Mouse (Mus musculus): Measurements from ENCODE around the gene Gucy2e. TPM values are rescaled to one million over a fixed set of nuclear protein-coding genes. Genes with fewer than 3 reads are reported as not detected.

Gene Gucy2e
- polyA plus RNA-seq, 1 experiment from 2014 or later: 0.04 TPM

GRCm38 (mm10) chr11:69200231-69200630 lies 36.6 kb downstream of the Gucy2e start:
- Histone ChIP-seq H3K4me2 (replicated peaks; ENCODE audit: low read depth) (no peak overlapping the region), H3K27me3 (ENCODE audit: control insufficient read depth, insufficient read depth, low read length) (no peaks in the 10 kb centered on the region), H3K4me3 (ENCODE audit: low read depth, low read length) (no peak overlapping the region), H3K4me1 (replicated peaks; ENCODE audit: control insufficient read depth, insufficient read depth) (no peaks in the 10 kb centered on the region), H3K9me3 (ENCODE audit: control insufficient read depth, low read length) (no peaks in the 10 kb centered on the region), H3K36me3 (ENCODE audit: control insufficient read depth, insufficient read depth, low read length) (no peaks in the 10 kb centered on the region), H3K27ac (replicated peaks) (no peak overlapping the region), H3K9ac (ENCODE audit: low read length) (no peak overlapping the region)
- ATAC-seq (ENCODE audit: low FRiP score, low TSS enrichment): no peak
- TF ChIP-seq EP300 (optimal IDR thresholded peaks at IDR 0.05) (no peak), CTCF (IDR thresholded peaks at IDR 0.05; ENCODE audit: low read depth) (no peak)
- WGBS: 57% methylated on average over 6 of the region's 6 CpGs
- no peak for DNase-seq (ENCODE audit: low spot score)

- Histone ChIP-seq H3K27ac (replicated peaks) (no peak overlapping the region), H3K4me2 (replicated peaks; ENCODE audit: low read depth) (no peak overlapping the region), H3K4me1 (replicated peaks; ENCODE audit: control insufficient read depth, insufficient read depth) (no peaks in the 10 kb centered on the region), H3K27me3 (ENCODE audit: control insufficient read depth, insufficient read depth, low read length) (no peaks in the 10 kb centered on the region), H3K9me3 (ENCODE audit: control insufficient read depth, low read length) (no peaks in the 10 kb centered on the region), H3K4me3 (ENCODE audit: low read depth, low read length) (no peak overlapping the region), H3K36me3 (ENCODE audit: control insufficient read depth, insufficient read depth, low read length) (no peaks in the 10 kb centered on the region), H3K9ac (ENCODE audit: low read length) (no peak overlapping the region)
- DNase-seq (ENCODE audit: low spot score): no peak
- TF ChIP-seq EP300 (optimal IDR thresholded peaks at IDR 0.05) (no peak), CTCF (IDR thresholded peaks at IDR 0.05; ENCODE audit: low read depth) (no peak)
- 95% methylated on average over 1 of the region's 1 CpGs for WGBS
- ATAC-seq (ENCODE audit: low FRiP score, low TSS enrichment): no peak
Measured at GRCm38 (mm10) chr11:69199251-69199650, 37.6 kb downstream of the Gucy2e start.

DNA sequence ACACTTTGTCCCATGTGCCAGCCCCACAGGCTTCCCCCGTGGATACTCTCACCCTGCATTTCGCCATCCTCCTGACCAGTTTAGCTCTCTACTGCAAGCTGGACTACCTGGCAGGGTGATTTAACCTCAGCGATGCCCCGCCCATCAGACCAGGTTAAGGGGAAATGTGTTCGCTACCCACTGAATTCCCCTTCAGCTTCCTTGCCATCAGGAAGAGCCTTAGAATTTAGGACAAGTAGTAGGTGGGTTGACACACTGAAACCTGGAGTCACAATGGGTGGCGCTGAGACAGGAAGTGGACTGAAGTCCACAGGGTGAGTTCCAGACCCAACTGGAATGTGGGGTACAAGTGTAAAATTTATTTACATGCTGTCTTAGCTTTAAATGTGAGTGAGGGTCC lies 39.1 kb downstream of the Gucy2e start, which contains the start of gene Alox8:
Alox8 (minus strand) TSS at position 101 of the 400 bp plus-strand sequence.
- no peak for TF ChIP-seq EP300 (optimal IDR thresholded peaks at IDR 0.05)
- no peak for TF ChIP-seq CTCF (IDR thresholded peaks at IDR 0.05; ENCODE audit: low read depth)
- no peaks in the 10 kb centered on the region for H3K4me1 ChIP-seq (replicated peaks; ENCODE audit: control insufficient read depth, insufficient read depth)
- no peak for DNase-seq (ENCODE audit: low spot score)
- no peak for ATAC-seq (ENCODE audit: low FRiP score, low TSS enrichment)
- peak within 1 kb of the TSS; percentile 53 for H3K4me2 ChIP-seq (replicated peaks; ENCODE audit: low read depth)
- H3K9me3 ChIP-seq (ENCODE audit: control insufficient read depth, low read length): no peaks in the 10 kb centered on the region
- H3K27me3 ChIP-seq (ENCODE audit: control insufficient read depth, insufficient read depth, low read length): no peaks in the 10 kb centered on the region
- H3K9ac ChIP-seq (ENCODE audit: low read length): no peak within 1 kb of the TSS
- peak within 1 kb of the TSS; percentile 27 for H3K4me3 ChIP-seq (ENCODE audit: low read depth, low read length)
- no peaks in the 10 kb centered on the region for H3K36me3 ChIP-seq (ENCODE audit: control insufficient read depth, insufficient read depth, low read length)
- 30% methylated on average over 6 of the region's 6 CpGs for WGBS
- no peak within 1 kb of the TSS for H3K27ac ChIP-seq (replicated peaks)

- ATAC-seq (ENCODE audit: low FRiP score, low TSS enrichment) (no peak), DNase-seq (ENCODE audit: low spot score) (no peak)
- no peaks in the 10 kb centered on the region for H3K4me1 ChIP-seq (replicated peaks; ENCODE audit: control insufficient read depth, insufficient read depth)
- no peak overlapping the region for H3K27ac ChIP-seq (replicated peaks)
- no peaks in the 10 kb centered on the region for H3K36me3 ChIP-seq (ENCODE audit: control insufficient read depth, insufficient read depth, low read length)
- H3K4me2 ChIP-seq (replicated peaks; ENCODE audit: low read depth): peak overlapping the region; percentile 53
- no peaks in the 10 kb centered on the region for H3K27me3 ChIP-seq (ENCODE audit: control insufficient read depth, insufficient read depth, low read length)
- H3K9me3 ChIP-seq (ENCODE audit: control insufficient read depth, low read length): no peaks in the 10 kb centered on the region
- no peak overlapping the region for H3K9ac ChIP-seq (ENCODE audit: low read length)
- 2% methylated on average over 14 of the region's 14 CpGs for WGBS
- peak overlapping the region; percentile 27 for H3K4me3 ChIP-seq (ENCODE audit: low read depth, low read length)
- no peak for TF ChIP-seq EP300 (optimal IDR thresholded peaks at IDR 0.05)
- TF ChIP-seq CTCF (IDR thresholded peaks at IDR 0.05; ENCODE audit: low read depth): no peak
Measured at GRCm38 (mm10) chr11:69197194-69197593, 39.6 kb downstream of the Gucy2e start.

GRCm38 (mm10) chr11:69196766-69197165 lies 40.1 kb downstream of the Gucy2e start:
- Histone ChIP-seq H3K4me1 (replicated peaks; ENCODE audit: control insufficient read depth, insufficient read depth) (no peaks in the 10 kb centered on the region), H3K36me3 (ENCODE audit: control insufficient read depth, insufficient read depth, low read length) (no peaks in the 10 kb centered on the region), H3K9ac (ENCODE audit: low read length) (no peak overlapping the region), H3K4me3 (ENCODE audit: low read depth, low read length) (peak overlapping the region; percentile 27; the same call in 1 of the 2 replicates), H3K27ac (replicated peaks) (no peak overlapping the region), H3K9me3 (ENCODE audit: control insufficient read depth, low read length) (no peaks in the 10 kb centered on the region), H3K4me2 (replicated peaks; ENCODE audit: low read depth) (peak overlapping the region; percentile 53; the same call in 1 of the 2 replicates), H3K27me3 (ENCODE audit: control insufficient read depth, insufficient read depth, low read length) (no peaks in the 10 kb centered on the region)
- ATAC-seq (ENCODE audit: low FRiP score, low TSS enrichment) (peak; percentile 15; the same call in 1 of the 2 replicates), DNase-seq (ENCODE audit: low spot score) (peak; percentile 33)
- TF ChIP-seq EP300 (optimal IDR thresholded peaks at IDR 0.05) (no peak), CTCF (IDR thresholded peaks at IDR 0.05; ENCODE audit: low read depth) (peak; percentile 57)
- 11% methylated on average over 5 of the region's 5 CpGs for WGBS

DNA sequence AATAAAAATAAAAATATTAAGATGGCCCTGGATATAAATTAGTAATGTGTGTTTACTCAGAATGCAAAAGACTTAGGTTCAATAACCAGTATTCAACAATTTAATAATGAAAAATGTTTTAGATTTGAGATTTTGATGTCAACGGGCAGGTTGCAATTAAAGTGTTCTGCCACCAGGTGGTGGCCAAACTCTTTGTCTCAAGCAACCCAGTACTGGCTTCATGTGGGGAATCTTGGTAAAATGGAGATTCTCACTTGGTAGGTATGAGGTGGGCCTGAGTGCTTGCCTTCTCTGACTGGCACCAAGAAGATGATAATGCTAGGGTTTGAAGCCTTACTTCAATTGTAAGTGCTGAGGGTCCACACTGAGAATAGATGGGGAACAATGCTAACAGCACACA lies 44.0 kb downstream of the Gucy2e start:
- ATAC-seq (ENCODE audit: low FRiP score, low TSS enrichment): no peak
- no peaks in the 10 kb centered on the region for H3K36me3 ChIP-seq (ENCODE audit: control insufficient read depth, insufficient read depth, low read length)
- H3K9me3 ChIP-seq (ENCODE audit: control insufficient read depth, low read length): no peaks in the 10 kb centered on the region
- WGBS: 0% methylated on average over 1 of the region's 1 CpGs
- TF ChIP-seq EP300 (optimal IDR thresholded peaks at IDR 0.05) (no peak), CTCF (IDR thresholded peaks at IDR 0.05; ENCODE audit: low read depth) (peak; percentile 93)
- H3K4me2 ChIP-seq (replicated peaks; ENCODE audit: low read depth): no peak overlapping the region
- H3K4me1 ChIP-seq (replicated peaks; ENCODE audit: control insufficient read depth, insufficient read depth): no peaks in the 10 kb centered on the region
- DNase-seq (ENCODE audit: low spot score): no peak
- H3K27ac ChIP-seq (replicated peaks): no peak overlapping the region
- no peak overlapping the region for H3K9ac ChIP-seq (ENCODE audit: low read length)
- H3K27me3 ChIP-seq (ENCODE audit: control insufficient read depth, insufficient read depth, low read length): no peaks in the 10 kb centered on the region
- no peak overlapping the region for H3K4me3 ChIP-seq (ENCODE audit: low read depth, low read length)

Measured in stomach, postnatal 0 days (tissue).